Mouse (Mus musculus): ENCODE measurements at regions not wholly inside any gene's neighbourhood (a gene's known extent, or its start where the extent isn't known, plus 50 kb on each side); places are given as distances from the start of the nearest gene placed in this dataset.

DNA sequence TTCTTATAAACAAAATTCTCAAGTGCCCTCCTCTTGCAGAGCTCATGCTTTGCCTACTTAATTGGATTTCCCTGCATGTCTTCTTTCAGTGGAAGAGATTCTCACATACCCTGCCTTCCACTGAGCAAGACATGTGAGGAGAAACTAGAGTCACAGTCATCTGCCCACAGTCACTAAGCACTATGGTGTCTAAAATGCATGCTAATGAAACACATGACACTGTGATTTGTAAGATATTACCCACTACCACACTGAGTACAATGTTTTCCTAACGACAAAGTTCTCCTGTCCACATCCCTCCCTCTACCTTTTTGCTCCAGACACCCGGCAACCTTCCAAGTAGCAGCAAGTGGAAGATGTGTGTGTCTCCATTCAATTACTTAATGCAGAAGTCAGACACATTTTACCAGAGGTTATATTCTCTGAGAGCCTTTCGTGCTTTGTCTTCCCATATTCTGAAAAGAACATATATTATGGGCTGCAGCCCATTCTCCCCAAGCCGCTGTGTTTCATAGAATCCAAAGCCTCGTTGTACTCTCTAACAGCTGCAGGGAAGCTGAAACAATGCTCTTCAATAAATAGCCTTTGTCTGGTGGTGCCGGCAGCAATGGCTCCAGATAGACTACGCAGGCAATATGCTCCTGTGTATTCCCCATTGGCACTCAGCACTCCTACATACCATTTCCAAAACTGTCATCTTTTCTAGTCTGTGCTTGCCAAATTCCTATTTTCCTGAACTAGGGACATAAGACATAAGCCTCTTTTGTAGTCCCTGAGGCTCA lies 670.7 kb downstream of the Poteg start:
- H3K27me3 ChIP-seq: no peaks in the 10 kb centered on the region
- WGBS: 70% methylated on average over 7 of the region's 7 CpGs
- no peaks in the 10 kb centered on the region for H3K36me3 ChIP-seq
- ATAC-seq (ENCODE audit: insufficient number of reproducible peaks, low FRiP score, low TSS enrichment, low read depth): no peak
- H3K4me2 ChIP-seq: no peak overlapping the region
- no peak overlapping the region for H3K4me3 ChIP-seq
- H3K4me1 ChIP-seq: no peaks in the 10 kb centered on the region
- H3K9ac ChIP-seq: no peak overlapping the region
- H3K9me3 ChIP-seq: no peaks in the 10 kb centered on the region
- H3K27ac ChIP-seq: no peak overlapping the region

DNA sequence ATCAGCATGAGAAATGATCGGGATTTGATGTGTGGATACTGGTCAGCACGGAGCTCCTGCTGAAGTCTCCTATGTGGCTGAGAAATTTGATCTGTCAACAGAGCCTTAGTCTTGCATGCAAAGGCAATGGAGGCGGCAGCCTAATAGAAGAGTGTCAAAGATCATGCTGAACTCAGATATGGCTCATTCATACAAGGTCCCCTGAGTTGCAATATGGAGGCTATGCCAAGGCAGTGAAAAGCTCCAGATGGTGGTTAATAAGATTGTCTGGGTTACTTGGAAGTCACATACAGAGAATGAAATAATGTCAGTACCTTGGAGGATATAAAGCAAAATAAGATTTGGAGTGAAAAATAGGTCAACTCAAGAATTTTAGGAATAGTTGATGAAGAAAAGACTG lies 677.6 kb downstream of the Poteg start:
- H3K36me3 ChIP-seq: no peaks in the 10 kb centered on the region
- WGBS: 62% methylated on average over 3 of the region's 3 CpGs
- no peaks in the 10 kb centered on the region for H3K4me1 ChIP-seq
- no peak overlapping the region for H3K4me2 ChIP-seq
- H3K27me3 ChIP-seq: no peaks in the 10 kb centered on the region
- no peak overlapping the region for H3K27ac ChIP-seq
- no peak for ATAC-seq (ENCODE audit: insufficient number of reproducible peaks, low FRiP score, low TSS enrichment, low read depth)
- H3K9ac ChIP-seq: no peak overlapping the region
- H3K9me3 ChIP-seq: no peaks in the 10 kb centered on the region
- no peak overlapping the region for H3K4me3 ChIP-seq

DNA sequence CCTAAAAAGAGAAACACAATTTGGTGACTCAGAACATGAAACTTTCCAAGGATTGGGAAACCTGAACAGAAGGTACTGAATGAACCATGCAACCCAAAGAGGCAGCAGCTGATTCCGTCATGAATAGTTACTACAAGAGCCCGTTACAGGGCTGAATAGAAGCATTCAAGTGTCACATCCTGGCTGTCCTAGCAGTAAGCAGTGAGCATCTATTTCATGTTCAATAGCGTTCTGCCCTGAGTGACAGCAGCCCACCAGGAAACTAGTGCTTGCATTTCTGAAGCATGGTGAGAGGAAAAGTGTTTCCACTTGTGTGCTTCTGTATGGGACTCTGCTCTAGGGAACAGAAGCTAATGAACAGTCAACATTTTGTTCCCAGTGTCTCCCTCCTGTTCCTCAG lies 694.4 kb downstream of the Poteg start:
- ATAC-seq (ENCODE audit: insufficient number of reproducible peaks, low FRiP score, low TSS enrichment, low read depth): no peak
- no peak overlapping the region for H3K27ac ChIP-seq
- no peak overlapping the region for H3K9ac ChIP-seq
- H3K4me1 ChIP-seq: no peaks in the 10 kb centered on the region
- H3K27me3 ChIP-seq: no peaks in the 10 kb centered on the region
- H3K9me3 ChIP-seq: no peaks in the 10 kb centered on the region
- no peak overlapping the region for H3K4me3 ChIP-seq
- no peak overlapping the region for H3K4me2 ChIP-seq
- no peaks in the 10 kb centered on the region for H3K36me3 ChIP-seq
- 74% methylated on average over 3 of the region's 3 CpGs for WGBS

DNA sequence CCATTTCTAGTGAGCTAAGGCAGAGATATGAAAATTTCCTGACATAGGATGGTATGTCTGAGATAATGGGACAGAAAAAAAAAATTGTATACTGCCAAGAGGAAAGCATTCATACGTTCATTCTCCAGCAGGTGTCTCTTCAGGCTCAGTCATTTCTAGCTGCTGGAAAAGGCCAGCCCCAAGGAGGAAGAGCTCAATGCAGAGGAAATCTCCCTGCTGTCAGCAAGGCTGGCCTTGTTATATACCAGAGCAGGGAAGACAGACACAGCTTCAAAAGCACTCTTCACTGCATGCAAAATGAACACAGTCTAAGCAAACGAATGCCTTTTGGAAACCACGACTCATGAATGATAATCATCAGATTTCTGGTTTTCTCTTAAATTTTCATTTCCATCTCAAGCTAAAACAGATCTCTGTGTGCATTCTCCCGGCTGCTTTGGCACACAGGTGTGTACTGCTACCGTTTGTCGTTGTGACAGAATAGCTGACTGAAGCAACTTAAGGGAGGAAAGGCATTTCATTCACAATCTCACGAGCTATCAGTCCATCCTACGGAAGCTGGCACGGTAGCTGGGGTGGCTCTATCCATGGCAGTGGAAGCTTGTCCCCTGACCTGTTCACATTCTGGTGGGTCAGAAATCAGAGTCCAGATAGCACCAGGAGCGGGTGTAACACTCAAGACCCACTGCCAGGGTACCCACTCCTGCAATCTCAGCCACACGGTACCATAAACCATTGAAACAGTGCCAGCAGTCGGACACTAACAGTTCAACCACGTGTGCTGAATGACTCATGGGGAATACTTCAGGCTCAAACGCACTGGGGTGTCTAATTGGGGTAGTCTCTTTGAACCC lies 701.4 kb downstream of the Poteg start:
- Histone ChIP-seq H3K9ac (no peak overlapping the region), H3K4me3 (no peak overlapping the region), H3K9me3 (no peaks in the 10 kb centered on the region), H3K27ac (no peak overlapping the region), H3K4me1 (no peaks in the 10 kb centered on the region), H3K27me3 (no peaks in the 10 kb centered on the region), H3K4me2 (no peak overlapping the region), H3K36me3 (no peaks in the 10 kb centered on the region)
- 64% methylated on average over 14 of the region's 14 CpGs for WGBS
- ATAC-seq (ENCODE audit: insufficient number of reproducible peaks, low FRiP score, low TSS enrichment, low read depth): no peak

DNA sequence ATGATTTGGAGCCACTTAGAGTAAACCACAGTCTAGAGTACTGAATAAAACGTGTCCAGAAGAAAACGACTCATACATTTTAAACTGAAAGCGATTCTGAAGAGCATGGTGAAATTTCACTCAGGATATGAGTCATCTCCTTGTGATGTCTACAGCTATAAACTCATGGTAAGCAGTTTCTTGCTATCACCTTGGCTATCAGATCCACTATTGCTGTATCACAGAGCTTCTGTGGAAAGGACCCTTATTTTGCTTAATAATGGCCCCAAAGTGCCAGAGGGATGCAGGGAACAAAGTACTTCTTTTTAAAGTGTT lies 701.9 kb downstream of the Poteg start:
- Histone ChIP-seq H3K9me3 (no peaks in the 10 kb centered on the region), H3K4me3 (no peak overlapping the region), H3K27ac (no peak overlapping the region), H3K27me3 (no peaks in the 10 kb centered on the region), H3K9ac (no peak overlapping the region), H3K36me3 (no peaks in the 10 kb centered on the region), H3K4me2 (no peak overlapping the region), H3K4me1 (no peaks in the 10 kb centered on the region)
- ATAC-seq (ENCODE audit: insufficient number of reproducible peaks, low FRiP score, low TSS enrichment, low read depth): no peak
- WGBS: 62% methylated on average over 3 of the region's 3 CpGs

DNA sequence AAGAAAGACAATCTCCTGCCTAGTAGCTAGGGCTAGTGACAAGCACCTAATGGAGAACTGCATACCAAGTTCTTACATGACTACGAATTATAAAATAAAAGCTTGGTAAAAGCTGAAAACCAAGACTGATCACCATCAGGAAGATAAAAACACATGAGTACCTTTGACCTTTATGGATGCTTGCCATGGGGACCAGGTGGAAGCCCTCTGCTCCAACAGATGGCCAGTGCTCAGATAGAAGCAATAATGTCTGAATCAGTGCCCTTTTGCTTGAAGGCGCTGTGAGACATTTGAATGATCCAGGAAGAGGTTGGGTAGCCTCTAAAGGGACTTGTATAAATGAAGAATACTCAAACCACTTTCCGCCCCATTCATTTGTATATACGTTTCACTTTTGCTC lies 713.2 kb downstream of the Poteg start:
- Histone ChIP-seq H3K9me3 (no peaks in the 10 kb centered on the region), H3K4me2 (no peak overlapping the region), H3K27ac (no peak overlapping the region), H3K9ac (no peak overlapping the region), H3K27me3 (no peaks in the 10 kb centered on the region), H3K4me1 (no peaks in the 10 kb centered on the region), H3K4me3 (no peak overlapping the region), H3K36me3 (no peaks in the 10 kb centered on the region)
- ATAC-seq (ENCODE audit: insufficient number of reproducible peaks, low FRiP score, low TSS enrichment, low read depth): no peak
- WGBS: 91% methylated on average over 4 of the region's 4 CpGs

DNA sequence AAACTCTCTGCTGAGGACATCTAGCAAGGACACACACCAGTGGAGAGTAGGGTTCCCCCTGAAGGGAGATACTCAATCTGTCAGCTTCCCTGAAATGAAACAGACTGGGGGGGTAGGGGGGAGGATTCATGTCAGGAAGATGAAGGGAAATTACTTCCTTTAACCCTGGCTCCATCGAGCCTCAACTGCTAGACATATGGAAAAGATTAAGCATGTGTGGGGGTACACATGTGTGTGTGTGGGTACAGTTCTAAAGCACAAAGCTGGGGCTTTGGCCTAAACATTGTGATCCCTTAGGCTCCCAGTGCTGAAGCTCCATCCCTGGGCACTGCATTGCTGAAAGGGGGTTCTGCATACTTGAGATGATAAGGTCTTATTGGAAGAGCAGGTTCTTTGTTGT lies 720.6 kb downstream of the Poteg start:
- Histone ChIP-seq H3K4me1 (no peaks in the 10 kb centered on the region), H3K27ac (no peak overlapping the region), H3K36me3 (no peaks in the 10 kb centered on the region), H3K4me3 (no peak overlapping the region), H3K4me2 (no peak overlapping the region), H3K27me3 (no peaks in the 10 kb centered on the region), H3K9ac (no peak overlapping the region), H3K9me3 (no peaks in the 10 kb centered on the region)
- no peak for ATAC-seq (ENCODE audit: insufficient number of reproducible peaks, low FRiP score, low TSS enrichment, low read depth)
- WGBS: 21% methylated on average over 1 of the region's 1 CpGs

DNA sequence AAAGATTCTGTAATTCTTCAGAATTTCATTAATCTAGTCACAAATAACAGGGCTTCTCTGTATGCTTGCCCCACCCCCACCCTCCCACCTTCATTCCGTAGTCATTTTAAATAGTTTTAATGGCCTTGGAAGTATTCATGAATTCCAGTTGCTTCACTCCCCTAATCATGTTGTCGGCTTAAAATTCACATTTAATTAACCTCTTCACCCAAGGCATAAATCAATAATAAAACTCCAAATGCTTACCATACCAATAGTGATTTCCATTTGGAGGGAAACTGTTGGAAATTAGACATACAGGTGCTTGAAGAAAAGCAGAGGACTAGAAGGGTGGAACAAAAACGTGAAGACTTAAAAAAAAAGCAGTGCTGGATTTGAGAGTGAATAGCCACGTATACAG lies 724.0 kb downstream of the Poteg start:
- Histone ChIP-seq H3K9me3 (no peaks in the 10 kb centered on the region), H3K4me3 (no peak overlapping the region), H3K27me3 (no peaks in the 10 kb centered on the region), H3K27ac (no peak overlapping the region), H3K4me1 (no peaks in the 10 kb centered on the region), H3K9ac (no peak overlapping the region), H3K36me3 (no peaks in the 10 kb centered on the region), H3K4me2 (no peak overlapping the region)
- no peak for ATAC-seq (ENCODE audit: insufficient number of reproducible peaks, low FRiP score, low TSS enrichment, low read depth)
- 27% methylated on average over 4 of the region's 4 CpGs for WGBS

DNA sequence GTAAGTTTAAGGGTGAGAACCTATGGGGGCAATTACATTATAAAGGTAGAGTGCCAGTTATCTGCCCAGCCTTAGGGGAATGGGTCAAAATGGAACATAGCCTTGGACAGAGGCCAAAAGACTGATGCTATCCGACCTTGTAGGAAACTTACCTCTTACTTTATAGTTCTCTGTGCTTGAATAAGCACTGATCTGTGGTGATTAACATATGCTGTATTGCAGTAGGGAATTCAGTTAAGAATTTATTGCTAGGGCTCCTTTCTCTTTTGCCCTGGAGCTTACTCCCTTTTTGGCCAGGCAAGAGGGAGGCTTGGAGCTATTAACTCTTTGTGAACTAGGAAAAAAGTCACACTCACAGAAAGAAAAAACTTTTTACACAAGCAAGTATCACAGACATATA lies 748.5 kb downstream of the Poteg start:
- Histone ChIP-seq H3K36me3 (no peaks in the 10 kb centered on the region), H3K4me3 (no peak overlapping the region), H3K9me3 (no peaks in the 10 kb centered on the region), H3K9ac (no peak overlapping the region), H3K4me2 (no peak overlapping the region), H3K4me1 (no peaks in the 10 kb centered on the region), H3K27ac (no peak overlapping the region), H3K27me3 (no peaks in the 10 kb centered on the region)
- WGBS: 19% methylated on average over 1 of the region's 1 CpGs
- ATAC-seq (ENCODE audit: insufficient number of reproducible peaks, low FRiP score, low TSS enrichment, low read depth): no peak

DNA sequence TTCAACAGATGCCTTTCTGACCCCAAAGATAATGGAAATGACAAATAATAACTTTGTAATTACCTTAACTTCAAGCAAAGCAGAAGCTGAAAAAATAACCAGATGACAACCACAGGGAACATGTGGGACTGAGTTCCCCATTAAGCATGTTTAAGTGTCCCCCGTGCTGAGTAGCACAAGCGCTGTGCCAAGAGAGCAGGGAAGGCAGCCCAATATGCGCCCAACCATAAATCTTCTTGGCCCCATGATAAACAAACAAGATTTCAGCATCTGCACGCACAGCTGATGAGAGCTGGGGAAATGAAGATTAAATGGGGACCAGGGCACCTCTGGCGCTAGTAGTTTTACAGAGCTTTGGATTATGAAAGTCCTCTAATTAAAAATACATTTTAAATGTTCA lies 788.1 kb downstream of the Poteg start:
- Histone ChIP-seq H3K27ac (no peak overlapping the region), H3K9ac (no peak overlapping the region), H3K4me2 (no peak overlapping the region), H3K36me3 (no peaks in the 10 kb centered on the region), H3K9me3 (no peaks in the 10 kb centered on the region), H3K4me1 (no peaks in the 10 kb centered on the region), H3K4me3 (no peak overlapping the region), H3K27me3 (no peaks in the 10 kb centered on the region)
- no peak for ATAC-seq (ENCODE audit: insufficient number of reproducible peaks, low FRiP score, low TSS enrichment, low read depth)
- 46% methylated on average over 5 of the region's 5 CpGs for WGBS

DNA sequence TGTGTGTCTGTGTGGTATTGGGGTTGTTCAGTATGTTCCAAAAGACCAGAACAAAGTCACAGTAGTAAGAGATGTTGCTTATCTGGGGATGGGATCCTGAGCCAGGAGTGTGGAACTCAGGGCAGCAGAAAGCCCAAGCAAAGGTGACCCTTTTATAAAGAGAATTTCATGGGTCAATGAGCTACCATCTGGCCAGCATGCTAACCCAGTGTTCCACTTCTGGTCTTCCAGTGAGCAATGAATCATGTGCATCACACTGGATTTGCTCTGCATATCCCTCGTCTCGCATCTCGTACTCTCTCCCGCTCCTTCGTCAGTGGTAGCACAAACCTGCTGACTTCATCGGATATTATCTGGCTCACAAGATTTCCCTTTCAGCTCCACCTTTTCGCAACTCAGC lies 791.9 kb downstream of the Poteg start:
- no peak overlapping the region for H3K9ac ChIP-seq
- no peaks in the 10 kb centered on the region for H3K9me3 ChIP-seq
- H3K4me2 ChIP-seq: no peak overlapping the region
- no peak overlapping the region for H3K27ac ChIP-seq
- no peaks in the 10 kb centered on the region for H3K36me3 ChIP-seq
- no peak for ATAC-seq (ENCODE audit: insufficient number of reproducible peaks, low FRiP score, low TSS enrichment, low read depth)
- H3K4me3 ChIP-seq: no peak overlapping the region
- WGBS: 92% methylated on average over 7 of the region's 7 CpGs
- H3K27me3 ChIP-seq: no peaks in the 10 kb centered on the region
- H3K4me1 ChIP-seq: no peaks in the 10 kb centered on the region

DNA sequence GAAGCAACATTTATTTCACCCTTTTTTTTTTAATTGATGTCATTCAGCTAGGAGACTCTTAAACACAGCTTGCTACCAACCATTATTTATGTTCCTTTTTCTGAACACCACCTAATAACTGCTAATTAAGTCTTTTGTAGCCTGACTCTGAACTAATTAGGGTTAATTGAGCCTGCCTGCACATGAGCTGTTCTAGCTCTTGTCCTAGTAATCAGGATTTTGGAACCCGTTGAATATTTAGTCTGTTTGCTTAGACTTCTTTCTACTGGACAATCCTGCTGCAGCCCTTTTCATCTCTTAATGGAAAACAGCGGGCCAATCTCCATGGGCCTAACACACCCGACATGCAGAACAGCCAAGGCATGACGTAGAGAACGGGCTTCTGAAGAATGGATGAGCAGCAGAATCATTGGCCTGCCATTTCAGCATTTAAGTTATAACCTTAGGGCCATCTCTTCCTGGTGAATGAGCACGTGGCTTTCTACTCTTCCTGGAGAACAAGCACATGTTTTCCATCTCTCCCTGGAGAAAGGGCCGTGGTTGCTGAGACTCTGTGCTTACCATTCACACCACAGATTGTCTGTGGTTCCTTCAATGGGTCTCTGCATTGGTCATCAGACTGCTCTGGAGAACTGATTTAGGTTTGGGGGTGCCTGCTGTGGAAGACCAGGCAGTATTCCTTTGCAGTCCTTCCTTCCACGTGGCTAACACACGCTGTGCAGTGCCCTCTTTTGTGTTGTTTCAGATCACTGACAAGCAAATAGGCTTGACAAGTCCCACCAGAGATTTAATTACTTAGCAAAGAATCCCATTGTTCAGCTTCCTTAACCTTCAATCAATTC lies 805.1 kb downstream of the Poteg start:
- Histone ChIP-seq H3K9ac (no peak overlapping the region), H3K4me3 (no peak overlapping the region)

More for the DNA sequence above, 805.1 kb downstream of the Poteg start:
- Histone ChIP-seq H3K27me3 (no peaks in the 10 kb centered on the region), H3K4me1 (no peaks in the 10 kb centered on the region), H3K9me3 (no peaks in the 10 kb centered on the region), H3K27ac (no peak overlapping the region), H3K4me2 (no peak overlapping the region), H3K36me3 (no peaks in the 10 kb centered on the region)
- no peak for ATAC-seq (ENCODE audit: insufficient number of reproducible peaks, low FRiP score, low TSS enrichment, low read depth)
- 51% methylated on average over 9 of the region's 9 CpGs for WGBS

Measured in limb, embryonic 15.5 days (tissue).